Mouse (Mus musculus): ENCODE measurements around the gene Bpifb6.

- no peak for TF ChIP-seq CTCF (IDR thresholded peaks at IDR 0.05; ENCODE audit: low read depth)
- no peak for TF ChIP-seq EP300 (IDR thresholded peaks at IDR 0.05; ENCODE audit: low read depth)
These were observed 46.6 kb upstream of the Bpifb6 start for GRCm38 (mm10) chr2:153853544-153853943.
